Comparison of ENCODE assay signal across 23 mouse cellular contexts in the genomic region with DNA sequence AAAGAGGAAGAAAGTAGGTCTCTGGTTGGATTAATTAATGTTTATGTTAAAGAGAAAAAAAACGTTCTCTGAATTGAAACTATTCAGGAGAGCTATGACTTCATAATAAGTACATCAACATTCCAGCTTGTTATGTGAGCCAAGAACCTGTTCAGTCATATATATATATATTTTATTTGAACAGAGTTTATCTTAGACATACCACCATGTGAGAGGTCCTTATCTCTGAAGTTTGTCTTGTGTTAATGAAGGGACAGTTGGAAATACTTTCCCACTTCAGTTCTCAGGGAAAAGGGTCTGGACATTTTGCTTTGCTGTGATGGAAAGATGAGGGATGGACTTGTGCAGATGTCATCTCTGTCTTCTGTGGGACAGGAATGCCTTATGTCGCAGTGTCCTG.
"Had no signal": no experiment of that assay in that cellular context is flagged by ENCODE, and none has a peak within 500 bp of the region (broad histone marks: within the 10 kb centered on the region; RNA-seq: fewer than 3 reads in every experiment).

No protein-coding gene starts in this region.

- H3K27me3 ChIP-seq: limb, embryonic 12.5 days; limb, embryonic 15.5 days; lung, embryonic 15.5 days; neural tube, embryonic 12.5 days; neural tube, embryonic 15.5 days had no signal

- H3K9me3 ChIP-seq: limb, embryonic 12.5 days; limb, embryonic 15.5 days; lung, embryonic 15.5 days; megakaryocyte, embryonic 14.5 days; midbrain, embryonic 10.5 days; neural tube, embryonic 12.5 days; neural tube, embryonic 15.5 days had no signal

- H3K4me3 ChIP-seq: layer of hippocampus, adult 2 months; limb, embryonic 12.5 days; limb, embryonic 15.5 days; lung, embryonic 15.5 days; megakaryocyte, embryonic 14.5 days; midbrain, embryonic 10.5 days; neural tube, embryonic 12.5 days; neural tube, embryonic 15.5 days had no signal

- DNase-seq: kidney, adult 2 months; kidney, postnatal 25 days; layer of hippocampus, adult 9-11 months; left cerebral cortex, postnatal 4 days; lung, adult 18-20 months; lung, postnatal 10 days; lung, postnatal 36 days; midbrain, embryonic 14.5 days; right cerebral cortex, adult 18-20 months; right cerebral cortex, postnatal 14 days; right cerebral cortex, postnatal 4 days; thymus, adult 18-20 months; thymus, postnatal 36 days had no signal

- H3K4me2 ChIP-seq: limb, embryonic 12.5 days; limb, embryonic 15.5 days; lung, embryonic 15.5 days; neural tube, embryonic 12.5 days; neural tube, embryonic 15.5 days had no signal

- H3K4me1 ChIP-seq: limb, embryonic 15.5 days; neural tube, embryonic 12.5 days had no signal

- H3K27ac ChIP-seq: kidney, postnatal 0 days; layer of hippocampus, adult 2 months; limb, embryonic 12.5 days; limb, embryonic 15.5 days; lung, embryonic 15.5 days; midbrain, embryonic 10.5 days; neural tube, embryonic 12.5 days; neural tube, embryonic 15.5 days had no signal

- H3K9ac ChIP-seq: limb, embryonic 12.5 days; limb, embryonic 15.5 days; lung, embryonic 15.5 days; neural tube, embryonic 12.5 days; neural tube, embryonic 15.5 days had no signal

- H3K36me3 ChIP-seq: limb, embryonic 12.5 days; limb, embryonic 15.5 days; lung, embryonic 15.5 days; midbrain, embryonic 10.5 days; neural tube, embryonic 12.5 days; neural tube, embryonic 15.5 days had no signal

- ATAC-seq: intestine, postnatal 0 days had no signal
